Mouse (Mus musculus) cortical plate, adult 2 months (tissue): ENCODE measurements around the gene Fam178b.

ENCODE experiments used
- CTCF ChIP-seq: fragments of 200-500 bp; IDR thresholded peaks from 2 replicates; pipeline ENCODE4 v1.5.1; 2011; ENCODE audit warnings: mild to moderate bottlenecking, control low read depth, low read length; ENCODE audit not compliant: insufficient read depth; ENCODE audit errors: extremely low read depth
- POLR2A ChIP-seq: fragments of 200-500 bp; IDR thresholded peaks from 2 replicates; pipeline ENCODE4 v1.6.1; 2011; ENCODE audit warnings: mild to moderate bottlenecking, low read length, control low read depth; ENCODE audit not compliant: insufficient read depth; ENCODE audit errors: extremely low read depth

GRCm38 (mm10) chr1:36566425-36566824, 116.6 kb downstream of the Fam178b start:
- TF ChIP-seq POLR2A (no peak), CTCF (no peak)
